Mouse (Mus musculus) small intestine, adult 2 months (tissue): ENCODE results near the gene Txndc2.

Experiments used
- CTCF ChIP-seq: fragments of 200-500 bp; IDR thresholded peaks from 2 replicates; pipeline ENCODE4 v1.5.1; 2012; ENCODE audit warnings: low read depth, mild to moderate bottlenecking, control low read depth, inconsistent platforms, low read length, moderate library complexity, mixed read lengths; ENCODE audit not compliant: insufficient replicate concordance, insufficient read length; ENCODE audit errors: extremely low read depth
- POLR2A ChIP-seq: fragments of 200-500 bp; IDR thresholded peaks from 2 replicates; pipeline ENCODE4 v1.6.1; 2012; ENCODE audit warnings: low read depth, mild to moderate bottlenecking, control low read depth, inconsistent platforms, low read length, moderate library complexity

GRCm38 (mm10) chr17:65676536-65676935 is 34.6 kb upstream of the Txndc2 start:
- no peak for TF ChIP-seq CTCF
- no peak for TF ChIP-seq POLR2A
